Mouse (Mus musculus) MEL (cell line): Measurements from ENCODE around the gene Top3a.

ENCODE experiments used
- CHD1 ChIP-seq: IDR thresholded peaks from 2 replicates; pipeline ENCODE4 v1.6.1; 2012; ENCODE audit warnings: low read depth, mild to moderate bottlenecking, inconsistent platforms, low read length, improper control_type of control experiment
- CTCF ChIP-seq, 3 experiments: IDR thresholded peaks in 2 of 3; conservative IDR thresholded peaks in 1 of 3; 2 replicates each; pipeline ENCODE4 v1.5.1; 2011 to 2012; ENCODE audit warnings: low read length in 3 of 3, low read depth in 2 of 3, mild to moderate bottlenecking in 2 of 3, improper control_type of control experiment in 1 of 3, inconsistent platforms in 1 of 3, mixed read lengths in 1 of 3, moderate library complexity in 1 of 3; ENCODE audit not compliant: control insufficient read depth in 1 of 3, insufficient read depth in 1 of 3, poor library complexity in 1 of 3, severe bottlenecking in 1 of 3
- MAFK ChIP-seq: IDR thresholded peaks from 2 replicates; pipeline ENCODE4 v1.6.1; 2011; ENCODE audit warnings: low read depth, mild to moderate bottlenecking, low read length, improper control_type of control experiment, borderline replicate concordance
- MAX ChIP-seq: IDR thresholded peaks from 2 replicates; pipeline ENCODE4 v1.6.1; 2011; ENCODE audit warnings: low read length, improper control_type of control experiment
- POLR2A ChIP-seq, 2 experiments: IDR thresholded peaks; 2 replicates each; pipeline ENCODE4 v1.6.1; 2011 to 2012; ENCODE audit warnings: low read length in 2 of 2, mild to moderate bottlenecking in 2 of 2, control low read depth in 1 of 2, improper control_type of control experiment in 1 of 2, low read depth in 1 of 2, moderate library complexity in 1 of 2; ENCODE audit not compliant: control insufficient read depth in 1 of 2, insufficient read depth in 1 of 2, poor library complexity in 1 of 2
- POLR2AphosphoS5 ChIP-seq: IDR thresholded peaks from 2 replicates; pipeline ENCODE4 v1.6.1; 2012; ENCODE audit warnings: low read depth, borderline replicate concordance, mild to moderate bottlenecking, inconsistent platforms, low read length, moderate library complexity, mixed read lengths
- RCOR1 ChIP-seq: IDR thresholded peaks from 2 replicates; pipeline ENCODE4 v1.6.1; 2012; ENCODE audit warnings: low read depth, mild to moderate bottlenecking, inconsistent platforms, low read length, improper control_type of control experiment
- SIN3A ChIP-seq: IDR thresholded peaks from 2 replicates; pipeline ENCODE4 v1.6.1; 2012; ENCODE audit warnings: low read length, improper control_type of control experiment, inconsistent platforms
- TAL1 ChIP-seq: IDR thresholded peaks from 2 replicates; pipeline ENCODE4 v1.6.1; 2012; ENCODE audit warnings: mild to moderate bottlenecking, inconsistent platforms, low read length, moderate library complexity, mixed read lengths
- USF1 ChIP-seq: IDR thresholded peaks from 2 replicates; pipeline ENCODE4 v1.6.1; 2014; ENCODE audit warnings: low read depth, mild to moderate bottlenecking, inconsistent platforms, low read length, improper control_type of control experiment, moderate library complexity

GRCm38 (mm10) chr11:60719263-60719662 lies 57.9 kb downstream of the Top3a start:
- no peak for TF ChIP-seq RCOR1
- no peak for TF ChIP-seq CTCF (IDR thresholded peaks at IDR 0.05 in 2 of 3, conservative IDR thresholded peaks at IDR 0.05 in 1 of 3; ENCODE audit: control insufficient read depth in 1 of 3, insufficient read depth in 1 of 3, low read depth in 2 of 3, low read length in 3 of 3, poor library complexity in 1 of 3, severe bottlenecking in 1 of 3)
- no peak for TF ChIP-seq POLR2A (IDR thresholded peaks at IDR 0.05; ENCODE audit: control insufficient read depth in 1 of 2, insufficient read depth in 1 of 2, low read depth in 1 of 2, low read length in 2 of 2, poor library complexity in 1 of 2)
- TF ChIP-seq CHD1: no peak
- TF ChIP-seq USF1: no peak
- no peak for TF ChIP-seq MAFK
- TF ChIP-seq TAL1: no peak
- no peak for TF ChIP-seq SIN3A
- TF ChIP-seq MAX: no peak
- no peak for TF ChIP-seq POLR2AphosphoS5
